Mouse (Mus musculus) stomach, embryonic 14.5 days (tissue): ENCODE measurements around the gene Gprc5d. TPM values are rescaled to one million over a fixed set of nuclear protein-coding genes. Genes with fewer than 3 reads are reported as not detected.

Experiments
- polyA plus RNA-seq: library from polyadenylated mRNA; unstranded; fragments of >200 nt; fragmentation: Nextera tagmentation; extraction: Ambion mirVana; gene quantifications from 2 replicates; pipeline ENCODE4 v1.2.1, GENCODE M21; 2014

Gene Gprc5d
- polyA plus RNA-seq, 1 experiment from 2014 or later = not detected

Other genes with a start within 250 kb of the Gprc5d start
- 11.2 and 12.3 TPM in 2 replicates for gene Gpr19, start 219.7 kb downstream of the Gprc5d start, polyA plus RNA-seq
- 18.3 and 19.9 TPM in 2 replicates for gene Cdkn1b, start 197.9 kb downstream of the Gprc5d start, polyA plus RNA-seq
- gene Apold1, start 136.6 kb downstream of the Gprc5d start, polyA plus RNA-seq = 3.5 and 4.0 TPM in 2 replicates
- 107 and 111 TPM in 2 replicates for gene Ddx47, start 106.7 kb downstream of the Gprc5d start, polyA plus RNA-seq
- gene Gprc5a, start 52.6 kb downstream of the Gprc5d start, polyA plus RNA-seq = 15.2 and 17.0 TPM in 2 replicates
- gene Fam234b, start 79.7 kb upstream of the Gprc5d start, polyA plus RNA-seq = 26.2 and 28.8 TPM in 2 replicates
- 9.6 and 14.3 TPM in 2 replicates for gene Hebp1, start 79.7 kb upstream of the Gprc5d start, polyA plus RNA-seq
- 0.65 and 0.95 TPM in 2 replicates for gene Gsg1, start 136.1 kb upstream of the Gprc5d start, polyA plus RNA-seq
- not detected in 2 replicates for gene Pbp2, start 192.1 kb upstream of the Gprc5d start, polyA plus RNA-seq
- gene Emp1, start 244.3 kb upstream of the Gprc5d start, polyA plus RNA-seq = 28.8 and 32.1 TPM in 2 replicates